Mouse (Mus musculus): ENCODE data around the gene Rbfox2. TPM values are rescaled to one million over a fixed set of nuclear protein-coding genes. Genes with fewer than 3 reads are reported as not detected.

Gene Rbfox2
- polyA plus RNA-seq, 1 experiment from 2014 or later, result 136 TPM

GRCm38 (mm10) chr15:77056791-77057051 lies 250.1 kb downstream of the Rbfox2 start:
- Histone ChIP-seq H3K4me1 (replicated peaks) (peaks cover 20% of the 10 kb centered on the region), H3K27ac (replicated peaks) (no peak overlapping the region), H3K4me2 (no peak overlapping the region), H3K4me3 (no peak overlapping the region), H3K36me3 (no peaks in the 10 kb centered on the region), H3K9me3 (no peaks in the 10 kb centered on the region), H3K27me3 (no peaks in the 10 kb centered on the region), H3K9ac (no peak overlapping the region)
- WGBS, result 68% methylated on average over 3 of the region's 3 CpGs
- ATAC-seq (ENCODE audit: low read depth), result no peak

- Histone ChIP-seq H3K9ac (no peak overlapping the region), H3K9me3 (no peaks in the 10 kb centered on the region), H3K27ac (replicated peaks) (no peak overlapping the region), H3K27me3 (no peaks in the 10 kb centered on the region), H3K4me3 (no peak overlapping the region), H3K4me1 (replicated peaks) (peaks cover 20% of the 10 kb centered on the region), H3K36me3 (no peaks in the 10 kb centered on the region), H3K4me2 (no peak overlapping the region)
- no peak for ATAC-seq (ENCODE audit: low read depth)
- WGBS, result 27% methylated on average over 6 of the region's 6 CpGs
These were observed 250.6 kb downstream of the Rbfox2 start for GRCm38 (mm10) chr15:77056001-77056790.

GRCm38 (mm10) chr15:77054611-77055175 lies 252.1 kb downstream of the Rbfox2 start:
- Histone ChIP-seq H3K4me2 (no peak overlapping the region), H3K9ac (no peak overlapping the region), H3K36me3 (no peaks in the 10 kb centered on the region), H3K9me3 (no peaks in the 10 kb centered on the region), H3K4me1 (replicated peaks) (peaks cover 20% of the 10 kb centered on the region), H3K27me3 (no peaks in the 10 kb centered on the region), H3K27ac (replicated peaks) (no peak overlapping the region), H3K4me3 (no peak overlapping the region)
- WGBS, result 65% methylated on average over 5 of the region's 5 CpGs
- no peak for ATAC-seq (ENCODE audit: low read depth)

- 91% methylated on average over 1 of the region's 1 CpGs for WGBS
- Histone ChIP-seq H3K9me3 (no peaks in the 10 kb centered on the region), H3K27me3 (no peaks in the 10 kb centered on the region), H3K4me3 (no peak overlapping the region), H3K9ac (no peak overlapping the region), H3K36me3 (no peaks in the 10 kb centered on the region), H3K27ac (replicated peaks) (no peak overlapping the region), H3K4me2 (no peak overlapping the region), H3K4me1 (replicated peaks) (peaks cover 20% of the 10 kb centered on the region)
- ATAC-seq (ENCODE audit: low read depth), result no peak
These were observed 253.8 kb downstream of the Rbfox2 start for GRCm38 (mm10) chr15:77053021-77053420.

GRCm38 (mm10) chr15:77052176-77052575 lies 254.6 kb downstream of the Rbfox2 start:
- no peaks in the 10 kb centered on the region for H3K36me3 ChIP-seq

GRCm38 (mm10) chr15:77050570-77050969 lies 256.2 kb downstream of the Rbfox2 start, which contains the start of gene Mb:
Gene Mb (minus strand): TSS chr15:77050670.
- Histone ChIP-seq H3K4me2 (no peak within 1 kb of the TSS), H3K4me3 (no peak within 1 kb of the TSS), H3K4me1 (replicated peaks) (peaks cover 5% of the 10 kb centered on the region), H3K36me3 (no peaks in the 10 kb centered on the region), H3K9me3 (no peaks in the 10 kb centered on the region), H3K27ac (replicated peaks) (no peak within 1 kb of the TSS), H3K27me3 (no peaks in the 10 kb centered on the region), H3K9ac (no peak within 1 kb of the TSS)
- 91% methylated on average over 10 of the region's 10 CpGs for WGBS
- ATAC-seq (ENCODE audit: low read depth), result no peak

More at GRCm38 (mm10) chr15:77052176-77052575, 254.6 kb downstream of the Rbfox2 start:
- H3K9me3 ChIP-seq, result no peaks in the 10 kb centered on the region
- peaks cover 20% of the 10 kb centered on the region for H3K4me1 ChIP-seq (replicated peaks)
- no peak for ATAC-seq (ENCODE audit: low read depth)
- H3K4me3 ChIP-seq, result no peak overlapping the region
- H3K27ac ChIP-seq (replicated peaks), result no peak overlapping the region
- H3K27me3 ChIP-seq, result no peaks in the 10 kb centered on the region
- 31% methylated on average over 1 of the region's 1 CpGs for WGBS
- H3K4me2 ChIP-seq, result no peak overlapping the region
- H3K9ac ChIP-seq, result no peak overlapping the region

- H3K36me3 ChIP-seq, result no peaks in the 10 kb centered on the region
- no peak for ATAC-seq (ENCODE audit: low read depth)
- H3K4me3 ChIP-seq, result no peak overlapping the region
- no peaks in the 10 kb centered on the region for H3K9me3 ChIP-seq
- WGBS, result 73% methylated on average over 10 of the region's 10 CpGs
- H3K27me3 ChIP-seq, result no peaks in the 10 kb centered on the region
- no peak overlapping the region for H3K27ac ChIP-seq (replicated peaks)
- no peak overlapping the region for H3K9ac ChIP-seq
- H3K4me2 ChIP-seq, result no peak overlapping the region
- H3K4me1 ChIP-seq (replicated peaks), result 0 out of 2 replicates have a peak, but pooled peaks cover 2% of the 10 kb centered on the region
These were observed 261.2 kb downstream of the Rbfox2 start for GRCm38 (mm10) chr15:77045609-77046008.

- H3K9ac ChIP-seq, result no peak within 1 kb of the TSS
- H3K27me3 ChIP-seq, result no peaks in the 10 kb centered on the region
- H3K4me2 ChIP-seq, result no peak within 1 kb of the TSS
- H3K4me3 ChIP-seq, result no peak within 1 kb of the TSS
- 87% methylated on average over 12 of the region's 12 CpGs for WGBS
- H3K4me1 ChIP-seq (replicated peaks), result 0 out of 2 replicates have a peak, but pooled peaks cover 7% of the 10 kb centered on the region
- H3K9me3 ChIP-seq, result no peaks in the 10 kb centered on the region
- no peak within 1 kb of the TSS for H3K27ac ChIP-seq (replicated peaks)
- H3K36me3 ChIP-seq, result no peaks in the 10 kb centered on the region
- no peak for ATAC-seq (ENCODE audit: low read depth)
These were observed 262.0 kb downstream of the Rbfox2 start, which contains the start of gene Apol6 for GRCm38 (mm10) chr15:77044597-77045320. Gene Apol6 (plus strand): TSS chr15:77044729.

- 71% methylated on average over 3 of the region's 3 CpGs for WGBS
- ATAC-seq (ENCODE audit: low read depth), result no peak
These were observed 266.0 kb downstream of the Rbfox2 start for GRCm38 (mm10) chr15:77040784-77041183.

GRCm38 (mm10) chr15:77039211-77039700 lies 267.5 kb downstream of the Rbfox2 start:
- H3K36me3 ChIP-seq, result no peaks in the 10 kb centered on the region
- H3K4me2 ChIP-seq, result no peak overlapping the region
- H3K9ac ChIP-seq, result no peak overlapping the region
- ATAC-seq (ENCODE audit: low read depth), result no peak
- H3K9me3 ChIP-seq, result no peaks in the 10 kb centered on the region
- H3K4me3 ChIP-seq, result no peak overlapping the region
- H3K27me3 ChIP-seq, result no peaks in the 10 kb centered on the region
- H3K27ac ChIP-seq (replicated peaks), result no peak overlapping the region
- 78% methylated on average over 8 of the region's 9 CpGs for WGBS
- peaks cover 31% of the 10 kb centered on the region for H3K4me1 ChIP-seq (replicated peaks)

More at GRCm38 (mm10) chr15:77040784-77041183, 266.0 kb downstream of the Rbfox2 start:
- Histone ChIP-seq H3K27ac (replicated peaks) (no peak overlapping the region), H3K9me3 (no peaks in the 10 kb centered on the region), H3K27me3 (no peaks in the 10 kb centered on the region), H3K4me1 (replicated peaks) (peaks cover 31% of the 10 kb centered on the region), H3K36me3 (no peaks in the 10 kb centered on the region), H3K4me2 (no peak overlapping the region), H3K9ac (no peak overlapping the region), H3K4me3 (no peak overlapping the region)

GRCm38 (mm10) chr15:77037278-77038161 lies 269.3 kb downstream of the Rbfox2 start:
- 26% methylated on average over 11 of the region's 11 CpGs for WGBS
- Histone ChIP-seq H3K9ac (peak overlapping the region; percentile 54; the same call in 1 of the 2 replicates), H3K4me2 (no peak overlapping the region), H3K4me1 (replicated peaks) (peaks cover 31% of the 10 kb centered on the region), H3K27ac (replicated peaks) (peak overlapping the region; percentile 89), H3K27me3 (no peaks in the 10 kb centered on the region), H3K4me3 (no peak overlapping the region), H3K9me3 (no peaks in the 10 kb centered on the region), H3K36me3 (no peaks in the 10 kb centered on the region)
- ATAC-seq (ENCODE audit: low read depth), result peak; percentile 62; the same call in 1 of the 2 replicates
